Mouse (Mus musculus): ENCODE results near the gene Aste1.

DNA sequence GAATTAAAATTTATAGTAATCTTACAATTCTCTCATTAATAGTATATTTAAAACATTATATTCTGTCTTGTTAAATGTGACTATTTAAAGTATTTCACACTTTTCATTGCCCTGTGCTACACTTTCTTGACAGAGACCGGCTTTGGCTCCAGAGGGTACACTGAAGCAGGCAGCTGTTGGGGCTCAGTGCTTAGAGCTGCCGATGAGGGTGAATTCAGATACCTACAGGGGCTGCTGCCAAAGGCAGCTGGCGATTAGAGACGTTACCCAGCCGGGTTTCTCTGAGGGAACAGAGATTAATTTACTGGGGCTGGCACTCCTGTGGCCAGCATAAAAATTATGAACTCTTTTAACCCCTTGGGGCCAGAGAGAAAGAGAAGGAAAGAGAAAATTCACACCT is 20.8 kb upstream of the Aste1 start:
- TF ChIP-seq POLR2A (IDR thresholded peaks at IDR 0.05; ENCODE audit: borderline replicate concordance, insufficient read depth, low read length) (no peak), CTCF (IDR thresholded peaks at IDR 0.05; ENCODE audit: borderline replicate concordance, insufficient read depth, low read depth, low read length) (no peak)
